Mouse (Mus musculus) left cerebral cortex, postnatal 4 days (tissue): ENCODE measurements at regions not wholly inside any gene's neighbourhood (a gene's known extent, or its start where the extent isn't known, plus 50 kb on each side); places are given as distances from the start of the nearest gene placed in this dataset.
"Not testable (repeated sequence)": the region's sequence is repeated elsewhere in the genome, so short reads cannot be mapped to it uniquely, and the experiment has no call there.

ENCODE experiments used
- DNase-seq: peaks from one replicate; pipeline ENCODE4 v3.0.0-alpha.2; 2022
- intact Hi-C: fragments of 180-260 bp; cut with DNase I; formaldehyde crosslinking; loops from one replicate; pipeline ENCODE4 v1.15.1; 2025

DNA sequence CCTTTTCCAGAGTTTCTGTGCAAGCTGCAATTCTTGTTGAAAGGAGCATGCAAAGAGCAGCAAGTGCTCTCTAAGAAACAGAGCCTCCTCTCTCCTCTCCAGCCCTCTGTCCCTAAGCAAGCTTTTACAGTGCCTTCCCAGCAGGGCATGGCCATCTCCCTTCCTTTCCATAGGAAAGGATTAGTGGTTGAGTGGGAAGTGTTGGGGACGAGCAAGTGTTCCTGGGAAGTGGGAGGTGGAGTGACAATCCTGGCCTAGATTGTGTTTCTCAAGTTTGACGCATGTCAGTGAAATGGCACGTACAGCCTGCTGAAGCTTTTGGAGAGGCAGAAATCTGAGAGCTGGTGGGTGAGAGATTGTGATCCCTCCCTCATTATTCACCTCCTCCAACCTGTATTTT, 204.7 kb upstream of the G2e3 start:
- intact Hi-C loops: no loop called here

DNA sequence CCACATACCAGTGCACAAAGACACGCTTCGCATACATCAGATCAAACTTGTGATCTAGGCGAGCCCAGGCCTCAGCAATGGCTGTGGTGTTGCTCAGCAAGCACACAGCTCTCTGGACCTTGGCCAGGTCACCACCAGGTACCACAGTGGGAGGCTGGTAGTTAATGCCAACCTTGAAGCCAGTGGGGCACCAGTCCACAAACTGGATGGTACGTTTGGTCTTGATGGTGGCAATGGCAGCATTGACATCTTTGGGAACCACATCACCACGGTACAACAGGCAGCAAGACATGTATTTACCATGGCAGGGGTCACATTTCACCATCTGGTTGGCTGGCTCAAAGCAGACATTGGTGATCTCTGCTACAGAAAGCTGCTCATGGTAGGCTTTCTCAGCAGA, 214.2 kb upstream of the G2e3 start:
- peak; percentile 26 for DNase-seq
- intact Hi-C loops: not testable (repeated sequence)

More for the DNA sequence above, 204.7 kb upstream of the G2e3 start:
- no peak for DNase-seq

DNA sequence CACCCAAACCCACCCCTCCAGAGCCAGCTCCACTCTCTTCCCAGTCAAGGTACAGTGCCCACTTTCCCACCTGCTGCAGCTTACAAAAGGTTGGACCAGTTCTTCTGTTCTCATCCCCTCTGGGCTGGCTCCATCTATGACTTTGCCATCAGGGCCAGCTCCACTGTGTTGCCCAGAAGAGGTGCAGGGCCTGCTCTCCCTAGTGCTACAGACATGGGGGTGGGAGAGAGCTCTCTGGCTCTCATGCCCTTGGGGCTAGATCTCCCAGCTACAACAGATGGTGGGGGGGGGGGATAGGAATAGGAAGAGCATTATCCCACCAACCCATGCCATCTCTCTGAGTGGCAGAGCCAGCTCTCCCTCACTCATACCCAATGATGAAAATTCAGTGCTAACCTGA, 219.6 kb upstream of the G2e3 start:
- intact Hi-C loops: no loop called here
- DNase-seq: peak; percentile 8

DNA sequence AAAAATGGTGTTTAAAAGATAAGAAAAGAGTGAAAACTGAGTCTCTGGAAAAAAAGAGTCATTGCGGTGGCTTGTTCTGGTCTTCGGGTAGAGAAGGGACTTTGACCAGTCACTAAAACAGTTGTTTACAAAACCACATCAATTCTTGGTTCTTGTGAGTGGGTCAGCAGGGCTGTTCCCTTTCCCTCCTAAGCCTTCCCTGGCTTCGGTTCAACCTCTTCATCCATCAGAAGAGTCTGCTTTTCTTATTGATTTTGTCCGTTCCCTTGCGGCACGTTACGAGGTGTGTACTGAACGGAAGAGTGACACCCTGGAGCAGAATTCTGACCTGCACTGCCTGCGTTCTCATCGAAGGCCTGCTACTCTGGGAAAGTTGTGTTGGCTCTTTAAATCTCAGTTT, 229.1 kb upstream of the G2e3 start:
- intact Hi-C loops: no loop called here
- no peak for DNase-seq

DNA sequence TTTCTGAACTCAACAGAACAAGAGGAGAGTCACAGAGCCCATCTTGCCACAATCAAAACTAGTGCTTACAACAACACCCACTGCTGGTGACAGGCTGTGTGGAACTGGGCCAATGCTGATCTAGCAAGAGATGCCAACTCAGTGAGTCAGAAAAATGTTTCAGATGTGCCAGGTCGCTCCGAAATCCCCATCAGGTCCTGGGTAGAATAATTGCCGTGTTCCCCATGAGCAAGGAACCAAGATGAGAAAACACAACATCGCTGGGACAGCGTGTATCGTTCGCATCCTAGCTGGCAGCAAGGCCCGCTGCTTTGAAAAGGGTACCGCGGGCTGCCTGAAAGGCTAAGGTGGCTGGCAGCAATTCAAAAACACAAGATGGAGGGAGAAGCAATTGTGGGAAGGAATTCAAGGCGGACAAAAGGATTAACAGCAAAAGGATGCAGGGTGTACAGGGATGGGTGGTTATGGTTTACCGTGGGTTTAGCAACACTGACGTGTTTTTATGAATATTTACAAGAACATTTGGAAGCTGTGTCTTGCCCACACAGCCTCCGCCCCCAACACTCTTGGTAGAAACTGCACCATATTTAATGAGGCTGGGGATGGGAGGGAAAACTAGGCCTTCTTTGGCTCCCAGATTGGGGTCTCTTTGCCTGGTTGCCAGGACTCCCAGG, 229.7 kb upstream of the G2e3 start:
- DNase-seq: peak; percentile 92
- intact Hi-C loops: no loop called here

DNA sequence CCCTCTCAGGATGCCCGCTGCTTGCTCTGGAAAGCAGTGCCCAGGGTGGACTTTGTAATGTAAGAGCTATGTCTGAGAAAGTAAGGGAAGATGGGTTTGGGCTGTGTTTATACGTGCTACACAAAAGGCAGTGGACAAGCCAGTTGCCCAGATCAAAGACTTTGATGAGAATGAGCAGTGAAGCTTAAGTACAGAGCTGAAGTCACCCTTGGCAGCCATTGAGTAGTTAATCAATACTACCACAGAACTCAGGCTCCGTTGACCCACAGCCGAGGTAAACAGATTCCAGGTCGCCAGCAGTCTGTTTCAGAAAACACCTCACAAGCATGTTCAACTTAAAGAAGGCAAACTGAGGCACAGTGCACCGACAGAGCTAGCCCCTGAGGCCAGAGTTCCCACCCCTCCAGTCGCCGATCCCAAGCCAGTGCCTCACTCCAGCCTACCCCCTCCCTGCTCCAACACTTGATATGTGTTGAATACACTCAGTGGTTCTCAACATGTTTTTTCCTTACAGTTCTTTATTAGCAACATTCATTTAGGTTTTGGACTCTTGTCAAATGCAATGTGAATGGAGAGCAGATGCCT, 230.3 kb upstream of the G2e3 start:
- intact Hi-C loops: no loop called here
- peak; percentile 64 for DNase-seq

DNA sequence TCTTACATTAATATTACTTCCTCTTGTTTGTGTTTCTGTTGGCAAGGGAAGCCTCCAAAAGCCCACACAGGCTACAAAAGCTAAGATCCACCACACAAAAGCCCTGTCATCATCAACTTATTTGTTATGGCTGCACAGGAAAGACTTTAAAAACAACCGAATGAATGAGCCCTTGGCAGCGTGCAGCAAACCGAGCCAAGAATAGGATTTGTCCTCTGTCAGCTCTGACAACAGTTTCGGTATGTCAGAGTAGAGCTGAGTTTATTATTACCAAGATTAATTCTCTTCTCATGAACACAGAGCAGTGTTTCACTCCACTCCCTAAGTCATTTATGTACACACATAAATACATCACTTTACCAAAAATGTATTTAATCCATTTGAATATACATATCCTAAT, 236.1 kb upstream of the G2e3 start:
- DNase-seq: no peak
- intact Hi-C loops: no loop called here

DNA sequence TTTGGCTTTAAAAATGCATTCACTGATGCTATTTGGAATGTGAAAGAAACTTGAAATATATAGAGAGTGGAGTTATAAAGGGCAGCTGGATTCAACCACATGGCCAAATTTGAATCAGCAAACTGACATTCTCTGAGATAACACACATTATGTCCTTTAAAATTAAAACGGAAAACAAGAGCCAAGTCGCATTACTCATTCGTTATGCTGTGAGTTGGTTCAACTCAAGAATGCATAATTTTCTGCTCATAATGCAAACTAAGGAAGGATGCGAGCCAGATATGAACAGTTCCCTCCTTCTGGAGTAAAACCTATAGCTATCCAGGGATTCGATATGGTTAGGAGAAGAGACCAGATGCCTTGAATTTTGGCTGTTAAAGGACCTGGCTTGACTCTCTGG, 239.8 kb upstream of the G2e3 start:
- intact Hi-C loops: loop anchor here (10.0 kb wide), 1 partner anchor 103 kb away; no protein-coding TSS in a partner anchor
- no peak for DNase-seq

DNA sequence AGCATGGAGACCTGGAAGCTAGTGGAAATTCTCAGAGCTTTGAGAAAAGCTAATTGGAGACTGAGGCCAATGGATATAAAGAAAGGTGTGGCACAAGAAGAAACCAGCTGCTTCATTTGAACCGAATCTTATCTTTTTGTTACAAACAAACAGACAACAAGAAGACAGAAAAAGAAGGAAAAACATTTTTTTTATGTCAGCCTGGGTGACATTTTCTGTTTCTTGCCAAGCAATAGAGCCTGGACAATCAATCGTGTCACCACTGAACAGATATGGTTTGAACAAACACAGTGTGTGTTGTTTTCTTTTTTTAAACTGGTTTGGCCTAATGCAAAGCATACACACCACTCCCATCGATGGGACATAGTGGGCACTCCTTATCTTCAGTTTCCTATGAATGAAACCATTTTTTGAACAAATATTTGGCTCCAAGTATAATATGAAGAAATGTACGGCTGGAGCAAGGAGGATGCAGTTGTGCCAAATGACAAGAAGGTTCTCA, 244.3 kb upstream of the G2e3 start:
- intact Hi-C loops: loop anchor here (10.0 kb wide), 1 partner anchor 99 kb away; no protein-coding TSS in a partner anchor
- no peak for DNase-seq

DNA sequence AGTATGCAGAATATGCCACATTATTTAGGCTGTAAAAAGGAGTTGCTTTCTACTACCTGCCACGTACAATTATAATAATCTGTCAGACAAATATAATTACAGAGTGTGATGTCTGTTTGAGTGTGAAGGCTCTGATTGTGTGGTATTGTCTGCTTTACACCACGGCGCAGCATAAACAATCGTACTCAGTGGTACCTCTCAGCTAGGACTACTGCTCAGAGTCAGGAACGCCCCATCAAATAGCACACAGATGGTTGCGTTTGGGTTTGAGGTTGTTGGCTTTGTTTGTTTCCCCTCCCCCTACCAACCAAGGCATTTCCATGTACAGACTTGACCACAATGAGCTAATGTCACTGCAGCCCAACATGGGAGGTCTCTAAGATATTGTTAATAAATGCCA, 246.2 kb upstream of the G2e3 start:
- no peak for DNase-seq
- intact Hi-C loops: loop anchor here (10.0 kb wide), 1 partner anchor 97 kb away; no protein-coding TSS in a partner anchor

DNA sequence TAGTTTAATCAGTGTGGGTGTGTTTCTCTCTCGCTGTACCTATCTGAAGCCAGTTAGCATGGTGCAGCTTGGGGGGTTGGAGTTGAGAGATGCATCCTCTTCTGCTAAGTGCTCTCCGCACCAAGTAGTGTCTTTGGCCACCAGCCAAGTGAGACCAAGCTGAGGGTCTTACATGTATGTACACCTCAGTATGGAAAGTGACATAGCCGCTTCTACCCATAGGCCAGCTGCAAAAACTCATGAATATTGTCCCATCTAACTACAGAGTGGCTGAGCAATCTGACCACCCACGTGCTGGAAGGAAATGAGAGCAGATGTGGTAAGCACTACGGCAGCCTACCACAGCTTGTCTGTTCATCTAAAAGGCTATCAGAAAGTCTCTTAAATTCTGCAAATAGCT, 247.0 kb upstream of the G2e3 start:
- intact Hi-C loops: loop anchor here (10.0 kb wide), 1 partner anchor 96 kb away; no protein-coding TSS in a partner anchor
- peak; percentile 11 for DNase-seq

DNA sequence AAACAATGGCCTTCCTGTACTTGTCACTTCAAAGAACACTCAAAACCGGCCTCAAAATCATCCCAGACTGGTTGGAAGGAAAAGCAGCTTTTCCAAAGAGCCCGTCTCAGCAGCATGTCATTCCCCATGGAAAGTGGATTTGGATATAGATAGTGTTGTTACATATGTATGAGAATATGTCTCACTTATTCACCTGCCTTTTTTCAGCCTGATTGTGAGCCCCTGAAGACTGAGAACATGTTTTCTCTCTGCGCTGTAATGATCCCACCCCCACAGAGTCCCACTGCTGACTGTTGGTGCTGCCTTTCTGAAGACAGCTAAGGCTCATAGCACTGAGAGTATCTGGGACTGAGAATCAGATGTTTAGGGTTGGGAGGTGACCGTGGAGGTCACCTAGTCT, 251.9 kb upstream of the G2e3 start:
- intact Hi-C loops: no loop called here
- no peak for DNase-seq

DNA sequence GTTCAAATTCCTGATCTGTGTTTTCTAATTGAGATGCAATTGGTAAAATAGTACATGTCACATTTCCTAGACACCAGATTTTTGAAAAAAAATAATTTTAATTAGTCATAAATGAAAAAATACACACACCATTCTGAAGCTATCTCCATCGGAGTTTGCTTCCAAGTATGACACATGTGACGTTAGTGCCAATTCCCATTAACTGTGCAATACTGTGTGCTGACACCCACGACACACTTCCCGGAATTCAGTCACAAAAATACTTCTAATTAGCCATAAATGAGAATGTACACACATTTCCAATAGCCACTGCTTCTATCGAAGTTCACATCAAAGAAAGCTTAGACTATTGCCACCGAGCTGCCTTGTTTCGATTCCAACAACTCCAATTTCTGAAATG, 258.5 kb upstream of the G2e3 start:
- no peak for DNase-seq
- intact Hi-C loops: no loop called here

DNA sequence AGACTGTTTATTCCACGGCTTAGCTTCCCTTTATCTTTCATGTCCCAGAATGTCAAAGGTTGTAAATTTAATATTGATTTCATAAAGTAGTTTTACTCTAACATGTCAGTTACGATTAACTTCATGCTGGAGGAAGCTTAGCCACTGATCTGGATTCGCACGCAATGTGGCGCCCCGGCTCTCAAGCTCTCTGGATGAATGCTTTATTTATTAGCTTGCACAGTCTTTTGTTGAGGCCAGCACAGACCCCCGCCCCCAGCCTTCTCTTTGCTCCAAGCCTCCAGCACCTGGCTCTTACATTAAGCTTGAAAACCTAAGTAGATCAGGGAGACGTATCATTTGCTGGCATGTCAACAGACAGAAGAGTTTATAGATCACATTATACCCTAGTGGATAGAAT, 266.1 kb upstream of the G2e3 start:
- intact Hi-C loops: no loop called here
- peak; percentile 35 for DNase-seq

DNA sequence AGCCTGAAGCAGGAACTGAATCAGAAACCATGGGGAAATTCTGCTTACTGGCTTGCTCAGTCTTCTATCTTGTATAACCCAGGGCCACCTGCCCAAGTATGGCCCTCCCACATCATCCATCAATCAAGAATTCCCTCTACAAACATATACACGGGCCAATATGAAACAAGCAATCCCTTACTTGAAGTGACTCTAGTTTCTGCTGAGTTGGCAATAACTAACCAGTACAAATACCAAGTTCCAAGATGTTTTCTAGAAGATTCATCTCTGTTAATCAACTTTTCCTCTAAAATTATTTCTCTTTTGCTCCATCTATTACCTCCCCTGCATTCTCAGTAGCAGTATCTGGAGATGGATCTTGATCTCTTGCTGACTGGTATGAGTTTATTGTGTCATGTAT, 274.4 kb upstream of the G2e3 start:
- no peak for DNase-seq
- intact Hi-C loops: no loop called here

DNA sequence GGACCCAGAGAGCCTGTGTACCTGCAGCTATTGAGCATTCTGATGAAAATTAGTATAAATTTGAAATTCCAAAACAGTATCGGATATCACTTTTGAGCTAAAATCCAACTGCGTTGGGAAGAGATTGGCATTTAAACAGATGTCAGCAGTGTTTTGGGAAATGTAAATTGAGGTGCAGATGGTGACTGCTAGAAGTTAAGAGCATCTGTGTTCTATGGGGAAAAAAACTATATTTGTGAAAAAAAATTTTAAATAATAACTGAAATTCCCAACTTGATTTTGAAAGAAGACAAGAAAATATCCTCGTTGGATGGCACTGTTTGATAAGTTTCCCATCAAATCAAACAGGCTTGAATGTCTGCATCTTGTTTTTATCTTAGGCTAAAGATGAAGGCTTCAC, 286.9 kb upstream of the G2e3 start:
- intact Hi-C loops: no loop called here
- DNase-seq: no peak

DNA sequence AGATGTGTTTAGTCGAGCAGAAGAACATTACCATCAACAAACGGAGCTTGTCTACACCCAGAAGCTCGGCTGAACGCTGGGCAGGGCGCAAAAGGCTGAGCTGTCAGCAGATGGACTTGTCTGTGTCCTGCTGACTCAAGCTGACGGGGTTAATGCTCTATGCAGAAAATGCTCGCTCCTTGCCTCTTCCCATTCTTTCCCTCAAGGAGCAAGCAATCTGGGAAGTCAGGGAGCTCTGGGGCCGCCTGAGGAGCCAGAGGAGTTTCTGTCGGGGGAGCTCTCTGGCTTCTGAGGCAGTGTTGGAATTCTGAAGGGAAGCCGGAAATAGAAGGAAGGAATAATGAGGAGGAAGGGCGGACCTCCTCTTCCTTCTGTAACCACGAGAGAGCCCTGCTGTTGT, 289.3 kb upstream of the G2e3 start:
- intact Hi-C loops: no loop called here
- peak; percentile 55 for DNase-seq

DNA sequence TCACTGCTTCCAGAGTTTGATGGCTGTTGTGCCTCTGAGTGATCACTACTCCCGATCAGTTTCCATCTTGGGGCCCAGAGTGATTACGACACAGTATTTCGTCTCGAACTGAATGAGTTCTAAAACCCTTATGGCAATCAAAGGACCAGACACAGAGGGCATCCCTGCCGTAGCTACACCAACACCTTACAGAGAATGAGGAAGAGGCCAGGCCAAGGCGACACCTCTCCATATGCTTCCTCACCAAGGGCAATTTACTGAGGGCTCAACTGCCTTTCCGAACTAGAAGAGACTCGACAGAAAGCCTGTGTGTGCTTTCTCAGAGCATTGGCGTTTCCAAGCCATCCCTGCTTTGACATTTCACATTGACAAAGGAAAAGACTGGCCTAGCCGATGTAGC, 289.8 kb upstream of the G2e3 start:
- intact Hi-C loops: no loop called here
- no peak for DNase-seq

DNA sequence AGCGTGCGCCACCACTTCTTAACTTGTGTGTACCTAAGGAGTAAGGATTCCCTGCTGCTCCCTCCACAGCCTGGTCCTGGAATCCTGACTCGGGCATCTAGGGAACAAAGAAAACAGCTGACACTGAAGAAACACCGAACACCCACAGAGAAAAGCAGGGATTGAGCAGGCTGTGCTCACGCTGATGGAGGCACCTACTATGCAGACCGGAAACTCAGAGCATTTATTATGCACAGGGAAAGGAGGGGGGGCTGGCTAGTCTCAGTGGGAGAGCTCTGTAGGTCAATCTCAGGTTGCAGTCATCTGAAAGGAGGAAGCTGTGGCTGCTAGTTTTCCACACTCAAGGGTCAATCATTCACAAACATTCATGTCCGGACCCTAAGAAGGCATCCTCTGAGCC, 300.7 kb upstream of the G2e3 start:
- intact Hi-C loops: no loop called here
- DNase-seq: no peak

DNA sequence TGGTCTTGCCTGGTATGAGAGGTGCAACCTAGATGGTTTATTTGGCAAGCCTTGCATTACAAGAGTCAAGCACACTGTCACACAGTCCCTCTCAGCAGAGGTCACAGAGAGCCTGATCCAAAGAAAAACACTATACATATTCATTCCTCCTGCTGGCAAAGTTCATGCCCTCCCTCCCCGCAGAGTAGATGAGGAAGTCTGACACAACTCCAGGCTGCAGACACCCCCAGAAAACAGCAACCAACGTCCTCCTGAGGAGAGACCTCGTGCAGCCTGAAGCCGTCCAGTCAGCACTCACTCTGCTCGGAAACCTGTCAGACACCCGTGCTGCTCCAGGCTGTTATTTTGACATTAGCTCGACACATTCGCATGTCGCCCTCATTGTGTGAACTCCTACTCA, 302.4 kb upstream of the G2e3 start:
- no peak for DNase-seq
- intact Hi-C loops: no loop called here

DNA sequence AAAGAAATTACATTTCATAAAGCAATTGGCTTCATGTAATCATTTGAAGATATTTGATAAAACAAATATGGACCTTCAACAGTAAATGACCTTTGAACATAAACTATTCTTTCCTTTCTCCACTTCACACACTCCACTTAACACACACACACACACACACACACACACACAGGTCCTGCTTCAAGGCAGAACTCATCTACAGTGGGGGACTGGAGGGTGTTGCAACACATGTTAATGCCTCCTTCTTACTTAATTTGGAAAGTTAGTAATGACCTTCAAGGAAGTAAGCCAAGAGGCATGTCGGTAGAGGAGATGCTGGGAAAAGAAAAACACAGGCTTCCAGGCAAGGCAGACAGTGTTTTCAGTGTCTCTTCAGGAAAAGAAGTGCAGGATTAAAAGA, 302.8 kb upstream of the G2e3 start:
- intact Hi-C loops: no loop called here
- no peak for DNase-seq

DNA sequence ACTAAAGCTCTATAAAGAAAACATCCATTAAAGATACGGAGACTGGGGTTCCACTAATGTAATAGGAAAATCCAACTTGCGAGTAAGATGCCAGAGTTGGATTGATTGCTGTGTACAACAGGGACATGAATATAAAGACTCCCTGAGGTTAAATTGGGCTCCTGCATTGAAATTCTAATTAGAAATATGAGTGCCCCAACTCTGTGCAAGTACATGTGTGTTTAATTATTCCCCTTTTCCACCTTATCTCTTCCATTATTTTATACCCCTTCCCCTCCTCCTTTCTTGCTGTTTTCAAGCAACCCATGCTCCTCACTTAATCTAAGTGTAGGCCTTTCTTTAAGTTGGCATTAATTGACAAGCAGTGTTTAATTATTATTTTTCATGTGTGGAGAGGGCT, 315.7 kb upstream of the G2e3 start:
- intact Hi-C loops: no loop called here
- no peak for DNase-seq
